Mouse (Mus musculus) limb, embryonic 10.5 days (tissue): ENCODE results near the gene H2al1b. TPM values are rescaled to one million over a fixed set of nuclear protein-coding genes. Genes with fewer than 3 reads are reported as not detected.
"Not testable (repeated sequence)": the region's sequence is repeated elsewhere in the genome, so short reads cannot be mapped to it uniquely, and the experiment has no call there.

Experiments
- DNase-seq: peaks from one replicate; pipeline ENCODE4 v3.0.0-alpha.2; 2017; ENCODE audit warnings: low spot score
- H3K27ac ChIP-seq: fragments of 300-500 bp; sonication (generic); 2 replicates; pipeline ENCODE4 v1.5.1; 2016; ENCODE audit warnings: mild to moderate bottlenecking
- H3K27me3 ChIP-seq: fragments of 300-500 bp; sonication (generic); 2 replicates; pipeline ENCODE4 v1.6.1; 2016; ENCODE audit warnings: low read depth, mild to moderate bottlenecking; ENCODE audit not compliant: poor library complexity, severe bottlenecking
- H3K36me3 ChIP-seq: fragments of 300-500 bp; sonication (generic); 2 replicates; pipeline ENCODE4 v1.6.1; 2016; ENCODE audit warnings: mild to moderate bottlenecking, moderate library complexity
- H3K4me1 ChIP-seq: fragments of 300-500 bp; sonication (generic); 2 replicates; pipeline ENCODE4 v1.6.1; 2016
- H3K4me3 ChIP-seq: fragments of 300-500 bp; sonication (generic); 2 replicates; pipeline ENCODE4 v1.5.1; 2016; ENCODE audit warnings: mild to moderate bottlenecking, moderate library complexity
- H3K9me3 ChIP-seq: fragments of 300-500 bp; sonication (generic); replicated peaks from 2 replicates; pipeline ENCODE4 v1.6.1; 2016; ENCODE audit warnings: mild to moderate bottlenecking
- WGBS: fragments of 180-500 bp; shearing (Covaris S2); methylation state at CpG from one replicate; pipeline ENCODE4 v1.1.7; 2016; 5-methylcytosine and 5-hydroxymethylcytosine counted together
- polyA plus RNA-seq: library from polyadenylated mRNA; unstranded; fragments of >200 nt; fragmentation: Nextera tagmentation; extraction: Ambion mirVana; gene quantifications from 2 replicates; pipeline ENCODE4 v1.2.1, GENCODE M21; 2016

H2al1b gene
- not detected in 2 replicates for polyA plus RNA-seq

DNA sequence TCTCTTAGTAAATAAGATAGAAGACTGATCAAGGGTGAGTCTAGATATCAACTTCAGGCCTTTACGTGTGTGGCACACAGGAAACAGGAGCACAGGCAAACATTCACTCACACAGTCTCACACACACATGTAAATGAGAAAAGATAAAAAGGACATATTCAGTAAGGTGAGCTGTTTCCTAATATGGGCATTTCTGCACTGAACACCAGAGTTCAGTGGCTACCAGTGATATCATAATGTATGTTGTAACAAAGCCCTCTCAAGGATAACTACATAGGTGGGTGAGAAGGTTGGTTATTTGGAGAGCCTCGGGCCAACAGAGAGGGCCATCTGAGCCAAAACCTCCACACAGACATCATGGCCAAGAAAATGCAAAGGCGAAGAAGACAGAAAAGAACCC, at the start of gene H2al1b:
H2al1b (plus strand) TSS at position 301 of the 400 bp plus-strand sequence.
- not testable (repeated sequence) for H3K9me3 ChIP-seq, DNase-seq, H3K27me3 ChIP-seq, H3K27ac ChIP-seq, H3K36me3 ChIP-seq, H3K4me1 ChIP-seq, H3K4me3 ChIP-seq
- 100% methylated on average over 1 of the region's 3 CpGs for WGBS

DNA sequence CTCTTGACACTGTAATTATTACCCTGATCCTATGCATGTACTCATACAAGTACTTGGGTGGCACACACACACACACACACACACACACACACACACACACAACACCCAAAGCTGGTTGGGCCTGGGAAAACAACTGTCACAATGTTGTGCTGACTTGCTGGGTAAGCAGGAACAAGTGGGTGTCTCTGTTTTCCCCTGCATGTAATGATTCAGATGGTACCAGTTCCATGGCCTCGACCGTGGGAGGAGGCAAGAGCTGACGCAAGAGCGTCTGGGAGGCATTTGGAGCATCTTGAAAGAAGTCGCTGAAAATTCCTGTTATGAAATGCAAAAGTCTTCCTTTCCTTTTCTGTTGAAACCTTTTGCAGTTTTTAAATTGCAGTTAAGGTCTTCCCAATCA, 48.2 kb upstream of the H2al1b start:
- no peak for DNase-seq
- Histone ChIP-seq H3K27me3 (peaks cover 98% of the 10 kb centered on the region), H3K4me1 (peaks cover 42% of the 10 kb centered on the region), H3K4me3 (no peak overlapping the region), H3K9me3 (no peaks in the 10 kb centered on the region), H3K27ac (no peak overlapping the region), H3K36me3 (no peaks in the 10 kb centered on the region)
- 37% methylated on average over 5 of the region's 5 CpGs for WGBS

DNA sequence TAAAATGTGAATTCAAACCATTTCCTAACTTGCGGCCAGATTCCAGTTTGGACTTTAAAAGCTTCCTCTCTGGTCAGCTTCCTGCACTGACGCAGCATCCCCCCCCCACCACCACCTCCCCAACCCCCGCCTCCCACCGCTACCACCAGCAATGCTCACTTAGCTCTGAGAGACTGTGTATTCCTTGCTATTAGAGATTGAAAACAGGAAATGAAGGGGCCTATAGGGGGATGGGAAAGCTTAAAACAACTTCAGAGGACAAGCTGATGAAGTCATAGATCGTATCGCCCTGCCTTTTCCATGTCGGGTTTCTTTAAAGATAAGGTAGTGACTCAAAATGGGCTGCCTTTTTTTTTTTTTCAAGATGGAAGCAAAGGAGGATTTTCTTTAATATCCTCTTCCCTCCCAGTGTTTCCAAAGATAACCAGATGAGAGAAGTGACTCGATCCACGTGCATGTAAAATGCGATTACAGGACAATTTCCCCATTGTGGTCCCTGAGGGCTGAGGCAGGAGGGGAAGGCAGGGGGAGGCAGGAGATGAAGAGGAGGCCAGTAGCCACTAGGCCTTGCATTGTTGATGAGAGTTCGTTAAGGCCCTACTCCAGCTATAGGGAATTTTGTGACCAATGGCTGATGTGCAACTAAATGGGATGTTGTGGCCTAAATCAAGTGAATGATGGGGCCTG, 47.6 kb upstream of the H2al1b start:
- Histone ChIP-seq H3K4me1 (peaks cover 42% of the 10 kb centered on the region), H3K9me3 (no peaks in the 10 kb centered on the region), H3K36me3 (no peaks in the 10 kb centered on the region), H3K4me3 (no peak overlapping the region), H3K27me3 (peaks cover 98% of the 10 kb centered on the region), H3K27ac (peak overlapping the region; percentile 68; the same call in 1 of the 2 replicates)
- 27% methylated on average over 11 of the region's 11 CpGs for WGBS
- no peak for DNase-seq

DNA sequence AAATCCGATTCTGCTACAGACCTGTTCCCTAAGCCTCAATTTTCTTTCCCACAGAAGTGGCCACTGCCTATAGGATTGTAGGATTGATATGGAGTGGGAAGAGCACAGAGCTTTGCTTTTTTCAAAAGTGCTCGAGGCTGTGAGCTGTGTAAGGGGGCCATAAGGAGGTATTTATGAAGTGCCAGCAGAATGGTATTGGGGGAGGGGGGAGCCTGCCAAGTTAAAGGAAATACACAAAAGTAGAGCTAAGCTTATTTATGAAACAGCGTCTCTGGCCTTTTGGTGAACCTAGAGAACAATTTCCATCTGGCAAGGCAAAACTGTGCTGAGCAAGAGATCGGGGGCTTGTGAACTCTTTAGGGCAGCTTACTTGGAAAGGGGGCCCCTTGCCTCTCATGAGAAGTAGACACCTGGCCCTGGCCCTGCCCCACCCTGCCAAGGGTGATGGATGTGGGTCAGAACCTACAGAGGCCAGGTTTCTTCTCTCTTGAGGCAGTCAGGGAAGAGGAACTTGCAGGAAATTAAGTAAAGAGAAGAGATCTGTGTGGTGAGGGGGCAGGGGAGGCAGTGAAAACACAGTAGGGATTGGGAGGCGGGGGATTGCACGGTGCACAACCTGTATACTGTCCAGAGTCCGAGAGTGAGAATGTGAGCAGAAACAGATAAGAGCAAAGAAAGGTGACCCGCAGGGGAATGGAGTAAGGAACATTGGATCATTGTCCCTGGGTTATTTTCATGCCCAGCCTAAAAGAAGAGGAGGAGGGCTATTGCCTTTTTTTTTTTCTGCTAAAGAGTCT, 46.5 kb upstream of the H2al1b start:
- DNase-seq: peak; percentile 55
- no peaks in the 10 kb centered on the region for H3K9me3 ChIP-seq
- no peak overlapping the region for H3K4me3 ChIP-seq
- peak overlapping the region; percentile 68 for H3K27ac ChIP-seq
- peaks cover 98% of the 10 kb centered on the region for H3K27me3 ChIP-seq
- 32% methylated on average over 8 of the region's 8 CpGs for WGBS
- peaks cover 31% of the 10 kb centered on the region for H3K4me1 ChIP-seq
- no peaks in the 10 kb centered on the region for H3K36me3 ChIP-seq

DNA sequence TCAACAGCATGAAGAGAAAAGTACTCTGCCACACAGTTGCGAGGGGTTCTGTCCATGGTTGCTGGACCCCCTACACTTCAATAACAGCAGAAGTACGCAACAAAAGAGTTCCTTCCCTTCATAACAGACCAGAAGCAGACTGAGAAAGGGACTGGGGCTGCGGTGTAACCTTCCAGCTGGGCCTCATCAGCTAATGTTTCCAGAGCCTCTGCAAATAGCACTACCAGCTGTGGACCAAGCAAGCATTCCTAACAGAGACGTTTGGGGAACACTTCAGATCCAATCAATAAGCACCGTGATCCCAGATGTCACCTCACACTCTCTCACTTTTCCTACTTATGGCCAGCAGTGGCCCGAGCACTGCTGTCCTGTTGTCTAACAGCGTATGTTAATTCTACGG, 37.3 kb upstream of the H2al1b start:
- H3K4me1 ChIP-seq: peaks cover 25% of the 10 kb centered on the region
- no peaks in the 10 kb centered on the region for H3K36me3 ChIP-seq
- H3K27ac ChIP-seq: no peak overlapping the region
- no peaks in the 10 kb centered on the region for H3K9me3 ChIP-seq
- H3K27me3 ChIP-seq: peaks cover 93% of the 10 kb centered on the region
- WGBS: 75% methylated on average over 8 of the region's 8 CpGs
- H3K4me3 ChIP-seq: no peak overlapping the region
- DNase-seq: no peak

DNA sequence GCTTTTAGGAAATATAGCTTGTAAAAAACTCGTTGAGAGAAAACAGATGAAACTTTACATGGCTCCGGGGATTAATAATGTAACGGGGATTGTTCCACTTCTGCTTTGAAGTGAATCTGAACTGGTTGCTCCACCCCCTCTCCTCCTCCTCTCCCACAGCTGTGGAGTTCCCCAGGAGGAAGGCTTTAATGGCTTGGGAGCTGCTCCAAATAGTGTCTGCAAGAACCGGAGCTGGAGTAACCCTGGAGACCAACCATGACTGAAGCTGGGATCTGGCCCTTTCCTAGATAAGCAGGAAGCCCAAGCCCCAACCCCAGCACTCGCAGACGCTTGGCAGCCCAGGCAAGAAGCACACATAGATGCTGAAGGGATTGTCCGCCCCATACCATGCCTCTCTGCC, 34.4 kb upstream of the H2al1b start:
- no peak for DNase-seq
- Histone ChIP-seq H3K36me3 (no peaks in the 10 kb centered on the region), H3K4me3 (no peak overlapping the region), H3K27me3 (peaks cover 94% of the 10 kb centered on the region), H3K27ac (no peak overlapping the region), H3K4me1 (peaks cover 25% of the 10 kb centered on the region), H3K9me3 (no peaks in the 10 kb centered on the region)
- WGBS: 55% methylated on average over 7 of the region's 7 CpGs

DNA sequence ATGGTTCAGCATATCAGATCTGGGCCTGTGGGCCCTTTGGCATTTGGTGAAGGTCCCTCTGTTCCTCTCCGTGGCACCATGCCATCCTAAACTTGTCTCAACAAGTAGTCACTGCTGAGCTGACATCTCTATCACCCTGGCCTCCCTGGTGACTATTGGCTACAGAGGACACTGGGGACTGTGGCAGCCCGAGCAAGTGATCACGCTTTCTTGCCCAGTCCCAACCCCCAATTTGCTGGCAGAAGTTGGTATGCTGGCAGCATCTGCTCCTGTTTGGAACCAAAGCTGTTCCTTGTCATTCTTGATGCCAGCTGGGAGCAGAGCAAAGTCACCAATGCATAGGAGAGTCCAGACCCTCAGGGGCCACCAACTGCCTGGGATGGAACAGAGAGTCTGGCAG, 33.2 kb upstream of the H2al1b start:
- no peak overlapping the region for H3K27ac ChIP-seq
- H3K27me3 ChIP-seq: peaks cover 100% of the 10 kb centered on the region

DNA sequence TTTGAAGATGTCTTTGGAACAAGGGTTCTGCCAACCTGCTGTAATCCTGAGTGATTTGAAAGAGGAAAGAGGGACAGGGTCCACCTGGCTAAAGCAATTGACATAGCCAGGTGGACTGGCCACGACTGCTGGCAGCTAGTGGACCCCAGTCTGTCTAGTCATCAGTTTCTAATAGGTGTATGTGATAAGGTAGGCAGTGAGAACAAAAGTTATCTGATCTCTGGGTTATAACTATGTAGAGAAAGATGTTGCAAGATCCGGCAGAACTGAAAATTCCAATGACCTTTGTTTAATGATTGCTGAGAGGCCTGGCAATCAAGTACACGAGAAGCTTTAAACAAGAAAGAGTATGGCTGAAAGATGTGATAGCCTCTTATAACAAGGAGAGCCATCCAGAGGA, 29.0 kb upstream of the H2al1b start:
- peaks cover 95% of the 10 kb centered on the region for H3K27me3 ChIP-seq

More for the DNA sequence above, 33.2 kb upstream of the H2al1b start:
- WGBS: 93% methylated on average over 3 of the region's 3 CpGs
- no peak overlapping the region for H3K4me3 ChIP-seq
- H3K9me3 ChIP-seq: no peaks in the 10 kb centered on the region
- H3K36me3 ChIP-seq: no peaks in the 10 kb centered on the region
- peaks cover 25% of the 10 kb centered on the region for H3K4me1 ChIP-seq
- DNase-seq: no peak

DNA sequence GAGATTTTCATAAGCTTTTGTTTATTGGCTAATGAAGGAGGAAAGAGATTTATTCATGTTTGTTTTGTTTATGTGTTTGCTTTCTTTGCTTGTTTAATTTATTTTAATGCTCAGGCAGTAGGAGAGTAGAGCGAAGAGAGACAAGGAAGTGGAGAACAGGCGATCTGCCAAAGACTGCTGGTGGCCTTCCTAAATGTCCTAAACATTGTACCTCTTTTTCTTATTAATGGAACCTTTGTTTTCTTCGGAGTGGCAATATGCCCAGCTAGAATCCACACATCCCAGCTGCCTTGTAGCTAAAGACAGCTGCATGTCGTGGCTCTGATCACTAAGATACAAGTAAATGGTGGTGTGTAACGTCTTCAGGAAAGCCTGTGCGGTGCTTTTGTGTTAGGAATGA, 25.1 kb upstream of the H2al1b start:
- Histone ChIP-seq H3K36me3 (no peaks in the 10 kb centered on the region), H3K27me3 (peaks cover 93% of the 10 kb centered on the region), H3K4me1 (no peaks in the 10 kb centered on the region), H3K4me3 (no peak overlapping the region), H3K9me3 (no peaks in the 10 kb centered on the region), H3K27ac (no peak overlapping the region)
- WGBS: 89% methylated on average over 6 of the region's 6 CpGs
- DNase-seq: no peak

More for the DNA sequence above, 29.0 kb upstream of the H2al1b start:
- no peak overlapping the region for H3K4me3 ChIP-seq
- H3K36me3 ChIP-seq: no peaks in the 10 kb centered on the region
- WGBS: 89% methylated on average over 3 of the region's 3 CpGs
- DNase-seq: no peak
- no peaks in the 10 kb centered on the region; the same call in 1 of the 2 replicates for H3K4me1 ChIP-seq
- H3K27ac ChIP-seq: no peak overlapping the region
- H3K9me3 ChIP-seq: no peaks in the 10 kb centered on the region

DNA sequence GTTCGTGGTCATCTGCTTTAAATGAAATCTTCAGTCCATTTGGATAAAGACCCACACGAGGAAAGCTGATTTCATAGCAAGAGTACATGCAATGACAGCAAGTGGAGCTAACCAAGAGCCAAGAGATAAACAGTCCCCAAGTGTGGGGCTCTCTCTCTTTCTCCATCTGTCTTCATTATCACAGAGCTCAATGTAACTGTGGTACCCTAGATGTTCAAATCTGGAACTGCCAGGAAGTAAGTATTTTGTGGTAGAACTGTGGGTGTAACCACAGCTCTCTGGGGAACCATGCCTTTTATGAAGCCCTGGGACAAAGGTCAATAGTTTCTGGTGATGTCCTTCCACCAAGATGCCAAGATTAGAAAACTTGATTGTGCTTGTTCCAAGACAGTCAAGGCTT, 21.5 kb upstream of the H2al1b start:
- H3K9me3 ChIP-seq: no peaks in the 10 kb centered on the region
- H3K4me3 ChIP-seq: no peak overlapping the region
- H3K36me3 ChIP-seq: no peaks in the 10 kb centered on the region
- no peak overlapping the region for H3K27ac ChIP-seq
- no peak for DNase-seq
- H3K4me1 ChIP-seq: no peaks in the 10 kb centered on the region
- 93% methylated on average over 2 of the region's 2 CpGs for WGBS
- H3K27me3 ChIP-seq: peaks cover 66% of the 10 kb centered on the region

DNA sequence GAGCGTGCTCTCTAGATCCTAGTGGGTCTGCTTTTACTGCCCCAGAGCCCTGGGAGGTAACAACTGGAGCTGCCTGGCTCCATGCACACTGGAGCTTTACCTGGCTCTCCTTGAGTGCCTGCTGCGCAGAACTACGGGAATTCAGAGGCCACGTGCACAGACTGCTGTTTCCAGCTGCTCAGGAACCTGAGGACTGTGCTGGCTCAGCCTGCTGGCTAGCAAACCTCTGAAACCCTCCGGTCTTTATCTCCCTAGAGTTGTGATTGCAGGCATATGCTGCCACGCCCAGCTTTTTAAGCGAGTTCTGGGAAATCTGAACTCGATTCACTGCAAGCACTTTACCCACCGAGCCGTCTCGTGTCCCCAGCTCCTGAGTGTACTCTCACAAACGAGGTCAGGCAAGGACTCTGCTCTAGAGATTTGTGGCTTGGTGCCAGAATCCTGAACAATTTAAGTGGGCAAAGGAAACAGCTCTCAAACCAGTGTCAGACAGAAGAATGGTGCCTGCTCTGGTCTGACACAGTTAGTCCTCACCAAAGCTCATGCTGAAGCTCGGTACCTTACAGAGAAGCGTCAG, 13.8 kb upstream of the H2al1b start:
- WGBS: 82% methylated on average over 14 of the region's 14 CpGs
- H3K27ac ChIP-seq: no peak overlapping the region
- H3K27me3 ChIP-seq: peaks cover 73% of the 10 kb centered on the region
- H3K36me3 ChIP-seq: no peaks in the 10 kb centered on the region
- no peaks in the 10 kb centered on the region for H3K9me3 ChIP-seq
- DNase-seq: no peak
- no peak overlapping the region for H3K4me3 ChIP-seq
- no peaks in the 10 kb centered on the region for H3K4me1 ChIP-seq

DNA sequence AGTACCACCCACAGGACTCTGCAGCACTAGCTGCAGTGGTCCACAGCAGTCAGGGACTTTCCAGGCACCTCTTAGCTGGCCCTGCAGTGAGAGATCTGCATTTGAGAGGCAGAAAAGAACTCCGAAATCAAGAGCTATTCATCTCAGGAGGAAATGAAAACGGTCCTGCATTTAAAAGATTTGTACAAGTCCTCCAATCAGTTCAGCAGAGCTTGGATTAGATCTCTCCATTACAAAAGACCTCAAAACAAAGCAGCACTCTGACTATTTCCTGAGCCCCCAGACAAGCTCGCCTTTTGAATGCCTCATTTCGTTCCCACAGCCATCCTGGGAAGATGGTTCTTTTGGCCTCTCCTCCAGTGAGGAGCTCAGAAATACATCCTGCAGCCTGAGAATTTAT, 13.0 kb upstream of the H2al1b start:
- H3K27ac ChIP-seq: no peak overlapping the region
- H3K36me3 ChIP-seq: no peaks in the 10 kb centered on the region
- no peaks in the 10 kb centered on the region for H3K9me3 ChIP-seq
- no peak overlapping the region for H3K4me3 ChIP-seq
- no peaks in the 10 kb centered on the region for H3K4me1 ChIP-seq
- H3K27me3 ChIP-seq: peaks cover 82% of the 10 kb centered on the region
- DNase-seq: no peak
- WGBS: 82% methylated on average over 4 of the region's 4 CpGs

DNA sequence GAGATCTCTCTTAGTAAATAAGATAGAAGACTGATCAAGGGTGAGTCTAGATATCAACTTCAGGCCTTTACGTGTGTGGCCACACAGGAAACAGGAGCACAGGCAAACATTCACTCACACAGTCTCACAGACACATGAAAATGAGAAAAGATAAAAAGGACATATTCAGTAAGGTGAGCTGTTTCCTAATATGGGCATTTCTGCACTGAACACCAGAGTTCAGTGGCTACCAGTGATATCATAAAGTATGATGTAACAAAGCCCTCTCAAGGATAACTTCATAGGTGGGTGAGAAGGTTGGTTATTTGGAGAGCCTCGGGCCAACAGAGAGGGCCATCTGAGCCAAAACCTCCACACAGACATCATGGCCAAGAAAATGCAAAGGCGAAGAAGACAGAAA, 3.3 kb upstream of the H2al1b start, which contains the start of gene H2al1a:
H2al1a (plus strand) TSS at position 301 of the 400 bp plus-strand sequence.
- no CpG with 5 or more reads among the region's 3 CpGs for WGBS
- not testable (repeated sequence) for H3K9me3 ChIP-seq, DNase-seq, H3K36me3 ChIP-seq, H3K27ac ChIP-seq, H3K4me3 ChIP-seq, H3K4me1 ChIP-seq
- H3K27me3 ChIP-seq: peaks cover 40% of the 10 kb centered on the region; the same call in 1 of the 2 replicates
